Mouse (Mus musculus) liver, embryonic 14.5 days (tissue): ENCODE results near the gene Olfr1145. TPM values are rescaled to one million over a fixed set of nuclear protein-coding genes. Genes with fewer than 3 reads are reported as not detected.

Experiments
- ATAC-seq: fragments of 200-750 bp; cut with Nextera tagmentation; 2 replicates; pipeline ENCODE4 v1.8.0; 2017; ENCODE audit warnings: moderate number of reproducible peaks, mild to moderate bottlenecking, moderate library complexity; ENCODE audit not compliant: insufficient read depth
- DNase-seq, 3 experiments: peaks; one replicate each; pipeline ENCODE4 v3.0.0-alpha.2; 2012 to 2013; ENCODE audit warnings: low read depth in 3 of 3, low spot score in 3 of 3
- H3K27ac ChIP-seq: fragments of 300-500 bp; sonication (generic); 2 replicates; pipeline ENCODE4 v1.5.1; 2014; ENCODE audit warnings: moderate library complexity, mild to moderate bottlenecking, control low read depth, inconsistent platforms
- H3K27me3 ChIP-seq: fragments of 300-500 bp; sonication (generic); 2 replicates; pipeline ENCODE4 v1.6.1; 2014; ENCODE audit warnings: mild to moderate bottlenecking, low read length, moderate library complexity; ENCODE audit not compliant: control insufficient read depth, insufficient read depth
- H3K36me3 ChIP-seq: fragments of 300-500 bp; sonication (generic); replicated peaks from 2 replicates; pipeline ENCODE4 v1.6.1; 2014; ENCODE audit warnings: low read depth; ENCODE audit not compliant: control insufficient read depth, insufficient read depth
- H3K4me1 ChIP-seq, 2 experiments: fragments of 200-500 bp in 1 of 2; fragments of 300-500 bp in 1 of 2; sonication (generic) in 1 of 2; replicated peaks; 2 replicates each; pipeline ENCODE4 v1.6.1; 2012 to 2014; ENCODE audit warnings: antibody characterized with exemption in 1 of 2, inconsistent platforms in 1 of 2, low read length in 1 of 2; ENCODE audit not compliant: control insufficient read depth in 2 of 2, insufficient read depth in 2 of 2
- H3K4me2 ChIP-seq: fragments of 300-500 bp; sonication (generic); 2 replicates; pipeline ENCODE4 v1.6.1; 2014; ENCODE audit warnings: low read depth, mild to moderate bottlenecking, control low read depth, moderate library complexity
- H3K4me3 ChIP-seq, 2 experiments: fragments of 200-500 bp in 1 of 2; fragments of 300-500 bp in 1 of 2; sonication (generic) in 1 of 2; 2 replicates each; pipeline ENCODE4 v1.5.1; 2012 to 2014; ENCODE audit warnings: low read depth in 2 of 2, low read length in 2 of 2, mild to moderate bottlenecking in 2 of 2, control low read depth in 1 of 2, inconsistent platforms in 1 of 2, moderate library complexity in 1 of 2; ENCODE audit not compliant: insufficient read depth in 1 of 2
- H3K9ac ChIP-seq: fragments of 300-500 bp; sonication (generic); replicated peaks from 2 replicates; pipeline ENCODE4 v1.6.1; 2014; ENCODE audit warnings: mild to moderate bottlenecking, control low read depth, moderate library complexity
- H3K9me3 ChIP-seq: fragments of 300-500 bp; sonication (generic); 2 replicates; pipeline ENCODE4 v1.6.1; 2016; ENCODE audit warnings: low read length, mixed read lengths; ENCODE audit not compliant: control insufficient read depth
- CTCF ChIP-seq: IDR thresholded peaks from 2 replicates; pipeline ENCODE4 v1.5.1; 2016; ENCODE audit warnings: antibody characterized with exemption, low read depth, control low read depth
- EP300 ChIP-seq: IDR thresholded peaks from 2 replicates; pipeline ENCODE4 v1.6.1; 2016; ENCODE audit warnings: antibody characterized with exemption, low read depth
- WGBS: fragments of 180-500 bp; shearing (Covaris S2); extraction: QIAGEN DNeasy Blood & Tissue Kit; methylation state at CpG from one replicate; pipeline ENCODE4 v1.1.7; 2014; ENCODE audit not compliant: insufficient replicate concordance; 5-methylcytosine and 5-hydroxymethylcytosine counted together
- polyA plus RNA-seq, 2 experiments: library from polyadenylated mRNA; depleted of rRNA in 1 of 2; stranded (reverse) in 1 of 2; unstranded in 1 of 2; fragments of >200 nt; fragmentation: Nextera tagmentation in 1 of 2; extraction: Ambion mirVana in 1 of 2; gene quantifications; 2 replicates each; pipeline versions ENCODE4 v1.2.1 to v1.2.3; 2012 to 2014

The Olfr1145 gene
- polyA plus RNA-seq (2012; rRNA removed) = not detected in 2 replicates
- polyA plus RNA-seq (2014; fragmentation: Nextera tagmentation; extraction: Ambion mirVana) = not detected in 2 replicates

DNA sequence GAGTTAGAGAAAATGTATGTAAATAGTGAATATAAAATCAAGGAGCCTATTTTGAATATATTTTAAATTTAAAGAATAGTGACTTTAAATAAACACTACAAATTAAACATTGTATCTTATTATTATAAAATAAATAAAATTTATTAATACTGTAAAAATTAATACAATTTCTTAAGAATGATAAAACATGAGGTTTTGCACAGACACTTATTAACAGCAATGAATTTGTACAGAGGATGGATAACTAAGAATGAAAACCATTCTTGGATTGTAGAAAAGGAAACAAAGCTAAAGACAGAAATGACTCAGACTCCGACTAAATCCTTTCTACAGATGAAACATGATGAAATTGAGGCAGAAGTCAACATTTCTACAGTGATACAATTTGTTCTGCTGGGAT, at the start of gene Olfr1145:
Olfr1145 (plus strand) TSS at position 301 of the 400 bp plus-strand sequence.
- no peaks in the 10 kb centered on the region for H3K4me1 ChIP-seq
- TF ChIP-seq CTCF (no peak), EP300 (no peak)
- DNase-seq (no peak), ATAC-seq (no peak)
- H3K36me3 ChIP-seq = no peaks in the 10 kb centered on the region
- H3K9ac ChIP-seq = no peak within 1 kb of the TSS
- 55% methylated on average over 1 of the region's 1 CpGs for WGBS
- no peaks in the 10 kb centered on the region for H3K9me3 ChIP-seq
- no peak within 1 kb of the TSS for H3K27ac ChIP-seq
- H3K4me2 ChIP-seq = no peak within 1 kb of the TSS
- H3K27me3 ChIP-seq = no peaks in the 10 kb centered on the region
- H3K4me3 ChIP-seq = no peak within 1 kb of the TSS

GRCm38 (mm10) chr2:87776143-87776542, 33.5 kb upstream of the Olfr1145 start:
- no peaks in the 10 kb centered on the region for H3K27me3 ChIP-seq
- H3K36me3 ChIP-seq = no peaks in the 10 kb centered on the region
- H3K9ac ChIP-seq = no peak overlapping the region
- H3K4me2 ChIP-seq = no peak overlapping the region
- H3K27ac ChIP-seq = no peak overlapping the region
- H3K9me3 ChIP-seq = no peaks in the 10 kb centered on the region
- ATAC-seq (no peak), DNase-seq (no peak)
- no peak for TF ChIP-seq EP300
- TF ChIP-seq CTCF = no peak
- H3K4me1 ChIP-seq = no peaks in the 10 kb centered on the region
- H3K4me3 ChIP-seq = no peak overlapping the region
- WGBS = 22% methylated on average over 1 of the region's 1 CpGs

- Histone ChIP-seq H3K36me3 (no peaks in the 10 kb centered on the region), H3K9me3 (no peaks in the 10 kb centered on the region), H3K4me1 (no peaks in the 10 kb centered on the region), H3K27me3 (no peaks in the 10 kb centered on the region), H3K4me2 (no peak within 1 kb of the TSS), H3K9ac (no peak within 1 kb of the TSS), H3K27ac (no peak within 1 kb of the TSS), H3K4me3 (no peak within 1 kb of the TSS)
- TF ChIP-seq CTCF = no peak
- no peak for TF ChIP-seq EP300
- no peak for DNase-seq
- 62% methylated on average over 4 of the region's 4 CpGs for WGBS
- ATAC-seq = no peak
Measured at GRCm38 (mm10) chr2:87779183-87779582, 30.4 kb upstream of the Olfr1145 start, which contains the start of gene Olfr152. Gene Olfr152, plus strand, starts transcription at chr2:87779483.

DNA sequence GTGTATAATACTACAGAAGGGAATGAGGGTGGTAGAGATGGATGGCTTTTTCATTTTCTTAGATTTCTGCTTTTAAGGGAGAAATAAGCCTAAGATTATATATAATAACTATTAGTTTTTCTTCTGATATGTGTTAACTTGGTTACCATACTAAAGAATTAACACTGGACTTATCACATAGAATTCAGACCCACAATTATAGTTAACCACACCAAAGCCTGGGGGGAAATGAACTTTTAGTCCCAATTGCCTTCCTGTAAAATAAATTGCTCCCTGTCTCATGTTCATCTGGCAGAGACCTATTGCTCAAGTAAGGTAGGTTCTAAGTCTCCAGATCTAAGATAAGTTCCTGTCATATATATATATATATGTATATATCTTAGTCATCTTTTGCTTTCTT, 9.3 kb upstream of the Olfr1145 start, which contains the start of gene Olfr1143:
Olfr1143 (plus strand) TSS at position 301 of the 400 bp plus-strand sequence.
- ATAC-seq = no peak
- no peak for TF ChIP-seq CTCF
- no peak for TF ChIP-seq EP300
- H3K36me3 ChIP-seq = no peaks in the 10 kb centered on the region
- H3K4me3 ChIP-seq = no peak within 1 kb of the TSS
- H3K9ac ChIP-seq = no peak within 1 kb of the TSS
- no peaks in the 10 kb centered on the region for H3K27me3 ChIP-seq
- no peak within 1 kb of the TSS for H3K4me2 ChIP-seq
- no peak for DNase-seq
- H3K4me1 ChIP-seq = no peaks in the 10 kb centered on the region
- H3K27ac ChIP-seq = no peak within 1 kb of the TSS
- H3K9me3 ChIP-seq = no peaks in the 10 kb centered on the region

DNA sequence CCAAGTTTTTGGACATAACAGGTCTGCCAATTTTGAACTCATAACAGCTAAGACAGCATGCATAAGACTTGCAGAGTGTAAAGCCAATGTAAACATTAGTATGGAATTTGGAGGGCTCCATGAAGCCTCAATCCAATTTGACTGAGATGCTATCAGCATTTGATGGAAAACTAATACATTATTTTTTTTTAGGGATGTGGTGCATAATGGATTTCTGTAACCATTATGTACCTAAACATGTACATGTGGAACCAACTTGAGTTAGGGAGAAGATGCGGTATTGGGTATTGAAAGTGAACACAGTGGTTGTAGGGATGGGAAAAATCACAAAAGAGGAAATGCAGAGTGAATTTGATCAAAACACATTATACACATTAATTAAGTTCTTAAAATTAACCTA, 20.6 kb downstream of the Olfr1145 start, which contains the start of gene Olfr1148:
Olfr1148 (plus strand) TSS at position 301 of the 400 bp plus-strand sequence.
- WGBS = 67% methylated on average over 1 of the region's 1 CpGs
- Histone ChIP-seq H3K4me2 (no peak within 1 kb of the TSS), H3K36me3 (no peaks in the 10 kb centered on the region), H3K27ac (no peak within 1 kb of the TSS), H3K9ac (no peak within 1 kb of the TSS), H3K4me3 (no peak within 1 kb of the TSS), H3K27me3 (no peaks in the 10 kb centered on the region), H3K9me3 (no peaks in the 10 kb centered on the region), H3K4me1 (no peaks in the 10 kb centered on the region)
- TF ChIP-seq CTCF (no peak), EP300 (no peak)
- no peak for ATAC-seq
- DNase-seq = no peak
